ENCODE assay signal across 12 mouse cellular contexts in the genomic region with DNA sequence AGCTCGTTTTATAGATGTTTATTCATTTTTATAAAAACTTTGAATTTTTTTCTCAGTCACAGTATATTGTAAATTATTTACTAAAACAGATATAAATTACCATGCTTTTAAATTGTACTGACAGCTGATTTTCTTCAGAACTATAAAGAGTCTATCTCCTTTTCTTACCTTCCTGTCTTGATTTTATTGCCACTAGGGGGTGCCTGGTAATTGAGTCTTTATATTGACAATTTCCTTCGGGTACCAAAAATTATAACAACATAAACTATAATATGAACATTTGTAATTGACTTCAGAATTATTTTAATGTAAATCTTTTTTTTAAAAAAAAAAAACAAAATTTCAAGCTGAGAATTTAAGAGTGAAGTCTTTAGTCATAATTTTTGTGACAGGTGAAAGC.
DNase-seq lines count a peak whose midpoint lies in the region; ATAC-seq and TF ChIP-seq lines count a peak whose summit lies in the region.
"Had no signal": no experiment of that assay in that cellular context is flagged by ENCODE, and none has a peak within 500 bp of the region (broad histone marks: within the 10 kb centered on the region; RNA-seq: fewer than 3 reads in every experiment).

No protein-coding gene starts in this region.

- peak; percentile 54 for TF ChIP-seq CTCF in gastrocnemius, adult 2 months (IDR thresholded peaks at IDR 0.05)
- TF ChIP-seq CTCF in liver, postnatal 0 days (IDR thresholded peaks at IDR 0.05; ENCODE audit: low read depth) = peak; percentile 22; the same call in 1 of the 2 replicates
- TF ChIP-seq CTCF in MEL (IDR thresholded peaks at IDR 0.05 in 2 of 3, conservative IDR thresholded peaks at IDR 0.05 in 1 of 3; ENCODE audit: control insufficient read depth in 1 of 3, insufficient read depth in 1 of 3, low read depth in 2 of 3, low read length in 3 of 3, poor library complexity in 1 of 3, severe bottlenecking in 1 of 3) = peak in 1 of 3 experiments; percentile 63; a peak in 3 of 6 replicates

- H3K79me2 ChIP-seq in MEL (ENCODE audit: control insufficient read depth, insufficient read depth, low read length, poor library complexity) = no peaks in the 10 kb centered on the region

- no peak overlapping the region for H3K4me3 ChIP-seq in gastrocnemius, adult 2 months
- H3K4me3 ChIP-seq in liver, postnatal 0 days (ENCODE audit: low read depth, low read length) = no peak overlapping the region
- H3K4me3 ChIP-seq in MEL (ENCODE audit: control insufficient read depth in 1 of 2, insufficient read depth in 1 of 2, low read depth in 2 of 2, low read length in 2 of 2) = no peak overlapping the region
- H3K4me3 ChIP-seq: intestine, embryonic 15.5 days; liver, embryonic 13.5 days had no signal

- 78% methylated on average over 2 of the region's 2 CpGs for WGBS in liver, postnatal 0 days (ENCODE audit: insufficient replicate concordance)

- no peaks in the 10 kb centered on the region for H3K27me3 ChIP-seq in liver, postnatal 0 days (ENCODE audit: insufficient read depth, low read length)
- no peaks in the 10 kb centered on the region for H3K27me3 ChIP-seq in MEL (ENCODE audit: control insufficient read depth in 1 of 2, insufficient read depth in 2 of 2, low read length in 2 of 2)
- H3K27me3 ChIP-seq: intestine, embryonic 15.5 days; liver, embryonic 13.5 days had no signal

- no peaks in the 10 kb centered on the region for H3K9me3 ChIP-seq in liver, postnatal 0 days (ENCODE audit: low read length)
- no peaks in the 10 kb centered on the region for H3K9me3 ChIP-seq in MEL (replicated peaks; ENCODE audit: insufficient read depth, low read length)
- H3K9me3 ChIP-seq: intestine, embryonic 15.5 days; liver, embryonic 13.5 days had no signal

- peak; percentile 46 for TF ChIP-seq RAD21 in MEL (IDR thresholded peaks at IDR 0.05; ENCODE audit: low read depth, low read length)

- no peak for DNase-seq in gastrocnemius, adult 2 months
- no peak for DNase-seq in gastrocnemius, postnatal 14 days
- DNase-seq in liver, postnatal 0 days = no peak
- DNase-seq in liver = no peak
- DNase-seq in MEL (ENCODE audit: low read depth, low spot score) = peak; percentile 25
- peak; percentile 53 for DNase-seq in induced T-regulatory cell, adult 2 months (ENCODE audit: low read depth)
- no peak for DNase-seq in cerebellum, postnatal 25 days
- DNase-seq in right cerebral cortex, postnatal 4 days = no peak
- DNase-seq: cerebellum, postnatal 14 days; heart, postnatal 14 days; liver, embryonic 13.5 days had no signal

- no peaks in the 10 kb centered on the region for H3K36me3 ChIP-seq in liver, postnatal 0 days (replicated peaks; ENCODE audit: insufficient read depth, low read length)
- H3K36me3 ChIP-seq in MEL (ENCODE audit: control insufficient read depth in 1 of 2, insufficient read depth in 2 of 2, low read length in 2 of 2) = peaks cover 0 to 9% of the 10 kb centered on the region in 2 experiments; a peak in 2 of 4 replicates
- H3K36me3 ChIP-seq: intestine, embryonic 15.5 days had no signal

- no peak for TF ChIP-seq EP300 in liver, postnatal 0 days (IDR thresholded peaks at IDR 0.05; ENCODE audit: low read depth)
- no peak for TF ChIP-seq EP300 in MEL (IDR thresholded peaks at IDR 0.05; ENCODE audit: low read depth in 1 of 2, low read length in 2 of 2)

- H3K4me2 ChIP-seq in liver, postnatal 0 days (ENCODE audit: low read depth, low read length) = no peak overlapping the region
- H3K4me2 ChIP-seq: intestine, embryonic 15.5 days; liver, embryonic 13.5 days had no signal

- no peak overlapping the region for H3K27ac ChIP-seq in gastrocnemius, adult 2 months
- no peak overlapping the region for H3K27ac ChIP-seq in liver, postnatal 0 days (ENCODE audit: low read depth)
- H3K27ac ChIP-seq in MEL (ENCODE audit: control insufficient read depth, low read depth, low read length) = no peak overlapping the region
- H3K27ac ChIP-seq: intestine, embryonic 15.5 days; liver, embryonic 13.5 days had no signal

- intact Hi-C loops in gastrocnemius, adult 2 months (cut with DNase I) = loop anchor here (5.0 kb wide), 1 partner anchor 278 kb away; no protein-coding TSS in a partner anchor
- intact Hi-C loops in gastrocnemius, postnatal 14 days (cut with DNase I; ENCODE audit: low total_unique reads) = no loop called here

- H3K9ac ChIP-seq in liver, postnatal 0 days (replicated peaks) = no peak overlapping the region
- no peak overlapping the region for H3K9ac ChIP-seq in MEL (ENCODE audit: control insufficient read depth, low read depth, low read length, poor library complexity, severe bottlenecking)
- H3K9ac ChIP-seq: intestine, embryonic 15.5 days; liver, embryonic 13.5 days had no signal

- TF ChIP-seq POLR2A in MEL (IDR thresholded peaks at IDR 0.05; ENCODE audit: control insufficient read depth in 1 of 2, insufficient read depth in 1 of 2, low read depth in 1 of 2, low read length in 2 of 2, poor library complexity in 1 of 2) = no peak

- H3K4me1 ChIP-seq in liver, postnatal 0 days (ENCODE audit: insufficient read depth) = no peaks in the 10 kb centered on the region
- H3K4me1 ChIP-seq in MEL (ENCODE audit: control insufficient read depth in 1 of 2, insufficient read depth in 2 of 2, low read length in 2 of 2) = no peaks in the 10 kb centered on the region
- H3K4me1 ChIP-seq: intestine, embryonic 15.5 days; liver, embryonic 13.5 days had no signal

- no peak for ATAC-seq in liver, postnatal 0 days
- ATAC-seq: intestine, embryonic 15.5 days had no signal

TF ChIP-seq in MEL, 35 proteins besides CTCF, POLR2A, EP300 and RAD21:
- no peak for TF ChIP-seq ZMIZ1 (IDR thresholded peaks at IDR 0.05; ENCODE audit: low read depth, low read length)
- 0 out of 2 replicates have a peak, but pooled peaks have one; percentile 17 for TF ChIP-seq ZC3H11A (IDR thresholded peaks at IDR 0.05; ENCODE audit: low read depth, low read length)
- TF ChIP-seq ZKSCAN1 (IDR thresholded peaks at IDR 0.05; ENCODE audit: low read depth, low read length) = no peak
- TF ChIP-seq TAL1 (IDR thresholded peaks at IDR 0.05; ENCODE audit: low read length) = no peak
- no peak for TF ChIP-seq POLR2AphosphoS2 (IDR thresholded peaks at IDR 0.05; ENCODE audit: low read length)
- TF ChIP-seq TBP (IDR thresholded peaks at IDR 0.05; ENCODE audit: low read depth, low read length) = no peak
- peak; percentile 62 for TF ChIP-seq SMC3 (IDR thresholded peaks at IDR 0.05; ENCODE audit: low read depth, low read length)
- TF ChIP-seq ZNF384 (IDR thresholded peaks at IDR 0.05; ENCODE audit: low read depth, low read length) = no peak
- no peak for TF ChIP-seq MYB (IDR thresholded peaks at IDR 0.05; ENCODE audit: low read depth, low read length)
- TF ChIP-seq USF1 (IDR thresholded peaks at IDR 0.05; ENCODE audit: low read depth, low read length) = no peak
- TF ChIP-seq HCFC1 (IDR thresholded peaks at IDR 0.05; ENCODE audit: low read depth, low read length) = no peak

Comparison
In these comparisons a context has a peak if more than half of its experiments do, and no peak if none do; other contexts are left out.
1. DNase-seq: peak in MEL (single experiment) and induced T-regulatory cell, adult 2 months (single experiment); none in gastrocnemius, adult 2 months (single experiment), gastrocnemius, postnatal 14 days (single experiment), liver, postnatal 0 days (single experiment), liver (single experiment), cerebellum, postnatal 25 days (0 of 2) and right cerebral cortex, postnatal 4 days (single experiment).